Mouse (Mus musculus) testis, postnatal 14 days (tissue): ENCODE measurements around the gene Sde2.
A peak's percentile ranks its signal among the peaks of the same experiment; 100 is the strongest.
"Not testable (repeated sequence)": the region's sequence is repeated elsewhere in the genome, so short reads cannot be mapped to it uniquely, and the experiment has no call there.

Source experiments
- DNase-seq: peaks from one replicate; pipeline ENCODE4 v3.0.0; 2021; ENCODE audit warnings: low spot score

Gene Sde2

GRCm38 (mm10) chr1:180888556-180889042, 37.7 kb downstream of the Sde2 start:
- DNase-seq, result peak; percentile 63

DNA sequence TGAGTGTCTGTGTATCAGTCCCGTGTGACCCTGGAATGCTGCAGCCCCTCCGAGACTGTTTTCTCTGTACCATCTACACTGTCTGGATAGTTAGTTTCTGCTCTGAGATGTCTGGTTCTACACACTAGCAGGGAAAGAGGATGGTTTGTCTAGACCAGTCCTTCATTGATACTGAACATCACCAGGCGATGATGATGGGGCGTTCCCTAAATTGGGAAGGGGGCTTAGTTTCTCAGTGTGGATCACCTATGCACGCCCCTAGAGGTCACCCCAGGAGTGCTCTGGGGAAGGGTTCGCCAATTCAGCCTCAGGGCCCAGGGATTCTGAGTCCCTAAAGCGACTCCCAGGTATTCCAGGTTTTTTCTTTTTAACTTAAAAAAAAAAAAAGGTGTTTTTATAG, 38.2 kb downstream of the Sde2 start:
- no peak for DNase-seq

GRCm38 (mm10) chr1:180889841-180890240, 38.9 kb downstream of the Sde2 start:
- DNase-seq, result no peak

- DNase-seq, result no peak
Measured at GRCm38 (mm10) chr1:180892808-180893207, 41.9 kb downstream of the Sde2 start, which contains the start of gene Lefty2. Gene Lefty2 (plus strand): TSS chr1:180893108.

DNA sequence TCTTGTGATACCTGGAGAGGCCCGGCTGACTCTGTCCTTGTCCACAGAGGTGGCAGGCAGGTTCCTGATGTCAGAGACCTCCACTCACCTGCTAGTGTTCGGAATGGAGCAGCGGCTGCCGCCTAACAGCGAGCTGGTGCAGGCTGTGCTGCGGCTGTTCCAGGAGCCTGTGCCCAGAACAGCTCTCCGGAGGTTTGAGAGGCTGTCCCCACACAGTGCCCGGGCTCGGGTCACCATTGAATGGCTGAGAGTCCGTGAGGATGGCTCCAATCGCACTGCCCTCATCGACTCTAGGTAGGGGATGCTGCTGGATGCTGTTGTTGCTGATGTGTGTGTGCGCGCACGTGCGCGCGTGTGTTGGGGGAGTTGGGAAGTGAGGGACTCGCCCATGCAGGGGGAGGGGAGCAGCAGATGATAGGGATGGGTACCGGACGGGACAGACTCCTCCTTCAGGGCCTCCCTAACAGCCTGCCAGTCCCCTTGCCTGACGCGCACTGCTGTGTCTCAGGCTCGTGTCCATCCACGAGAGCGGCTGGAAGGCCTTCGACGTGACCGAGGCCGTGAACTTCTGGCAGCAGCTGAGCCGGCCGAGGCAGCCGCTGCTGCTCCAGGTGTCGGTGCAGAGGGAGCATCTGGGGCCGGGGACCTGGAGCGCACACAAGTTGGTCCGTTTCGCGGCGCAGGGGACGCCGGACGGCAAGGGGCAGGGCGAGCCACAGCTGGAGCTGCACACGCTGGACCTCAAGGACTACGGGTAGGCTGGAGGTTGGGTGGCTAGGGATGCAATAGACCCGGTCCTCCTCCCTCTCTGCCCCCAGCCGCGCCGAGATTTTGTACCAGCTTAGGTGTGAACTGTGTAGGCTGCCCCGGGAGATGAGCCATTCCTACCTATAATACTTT, 43.4 kb downstream of the Sde2 start:
- not testable (repeated sequence) for DNase-seq

GRCm38 (mm10) chr1:180901107-180901506, 50.2 kb downstream of the Sde2 start:
- no peak for DNase-seq

GRCm38 (mm10) chr1:180902915-180903314, 52.0 kb downstream of the Sde2 start:
- no peak for DNase-seq

GRCm38 (mm10) chr1:180903666-180904038, 52.7 kb downstream of the Sde2 start:
- no peak for DNase-seq

DNA sequence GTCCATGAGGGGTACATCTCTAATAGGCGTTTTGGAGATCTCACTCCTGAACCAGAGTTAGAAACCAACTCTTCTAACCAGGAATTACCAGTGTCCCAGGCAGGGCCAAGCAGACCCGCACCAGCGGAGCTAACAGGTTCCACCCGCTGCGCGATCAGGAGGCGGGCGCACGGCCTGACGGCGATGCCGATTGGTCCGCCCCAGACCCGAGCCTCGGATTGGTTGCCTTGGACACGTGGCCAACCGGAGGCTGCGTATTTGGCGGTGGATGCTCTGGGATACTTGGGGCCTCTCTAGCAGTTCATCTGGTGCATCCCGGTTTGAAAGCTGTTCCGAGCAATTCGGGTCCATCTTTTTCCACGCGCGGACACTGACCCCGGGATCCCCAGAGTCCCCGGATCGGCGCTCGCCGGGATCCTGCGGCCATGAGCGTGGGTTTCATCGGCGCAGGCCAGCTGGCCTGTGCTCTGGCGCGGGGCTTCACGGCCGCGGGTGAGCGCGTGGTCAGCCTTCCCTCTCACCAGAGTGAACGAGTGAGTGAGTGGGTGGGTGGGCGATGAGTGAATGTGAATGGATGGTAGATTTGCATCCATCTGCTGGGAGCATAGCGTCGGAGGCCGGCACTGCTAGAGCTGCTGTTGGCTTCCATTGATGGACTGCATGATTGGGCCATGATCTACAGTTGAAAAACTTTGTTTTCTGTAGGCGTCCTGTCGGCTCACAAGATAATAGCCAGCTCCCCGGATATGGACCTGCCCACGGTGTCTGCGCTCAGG, 53.3 kb downstream of the Sde2 start, which contains the start of gene Pycr2:
Gene Pycr2, plus strand, starts transcription at position 255 of the 776 bp plus-strand sequence.
- DNase-seq, result peak; percentile 92

GRCm38 (mm10) chr1:180904815-180905080, 53.8 kb downstream of the Sde2 start:
- DNase-seq, result no peak

GRCm38 (mm10) chr1:180905307-180905706, 54.4 kb downstream of the Sde2 start:
- DNase-seq, result no peak

DNA sequence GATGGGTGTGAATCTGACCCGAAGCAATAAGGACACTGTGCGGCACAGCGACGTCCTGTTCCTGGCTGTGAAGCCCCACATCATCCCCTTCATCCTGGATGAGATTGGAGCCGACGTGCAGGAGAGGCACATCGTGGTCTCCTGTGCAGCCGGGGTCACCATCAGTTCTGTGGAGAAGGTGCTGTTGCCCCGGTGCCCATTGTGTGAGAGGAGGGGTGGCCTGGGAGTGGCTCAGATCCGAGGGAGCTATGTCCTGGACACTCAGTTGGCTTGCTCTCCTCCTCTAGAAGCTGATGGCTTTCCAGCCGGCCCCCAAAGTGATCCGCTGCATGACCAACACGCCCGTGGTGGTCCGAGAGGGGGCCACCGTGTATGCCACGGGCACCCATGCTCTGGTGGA, 54.9 kb downstream of the Sde2 start:
- DNase-seq, result no peak

- DNase-seq, result no peak
Measured at GRCm38 (mm10) chr1:180906461-180907147, 55.7 kb downstream of the Sde2 start.

DNA sequence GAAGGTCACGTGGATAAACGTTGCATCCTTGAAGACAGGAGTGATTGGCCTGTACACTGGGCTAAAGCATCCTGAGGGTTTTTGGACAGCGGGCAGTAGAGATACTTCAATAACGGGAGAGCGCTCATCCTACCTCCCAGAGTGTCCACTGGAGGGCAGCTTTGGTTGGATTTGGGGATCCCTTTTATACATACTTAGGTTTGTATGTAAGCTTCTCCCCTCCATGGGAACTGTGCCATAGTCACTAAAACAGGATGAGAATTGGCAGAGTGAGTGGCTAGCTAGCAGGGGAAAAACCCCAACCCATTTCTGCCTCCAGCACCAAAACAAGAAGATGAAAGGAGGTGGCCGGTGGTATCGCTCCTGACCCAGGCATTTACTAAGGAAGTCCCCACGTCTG, 60.2 kb downstream of the Sde2 start:
- no peak for DNase-seq

DNA sequence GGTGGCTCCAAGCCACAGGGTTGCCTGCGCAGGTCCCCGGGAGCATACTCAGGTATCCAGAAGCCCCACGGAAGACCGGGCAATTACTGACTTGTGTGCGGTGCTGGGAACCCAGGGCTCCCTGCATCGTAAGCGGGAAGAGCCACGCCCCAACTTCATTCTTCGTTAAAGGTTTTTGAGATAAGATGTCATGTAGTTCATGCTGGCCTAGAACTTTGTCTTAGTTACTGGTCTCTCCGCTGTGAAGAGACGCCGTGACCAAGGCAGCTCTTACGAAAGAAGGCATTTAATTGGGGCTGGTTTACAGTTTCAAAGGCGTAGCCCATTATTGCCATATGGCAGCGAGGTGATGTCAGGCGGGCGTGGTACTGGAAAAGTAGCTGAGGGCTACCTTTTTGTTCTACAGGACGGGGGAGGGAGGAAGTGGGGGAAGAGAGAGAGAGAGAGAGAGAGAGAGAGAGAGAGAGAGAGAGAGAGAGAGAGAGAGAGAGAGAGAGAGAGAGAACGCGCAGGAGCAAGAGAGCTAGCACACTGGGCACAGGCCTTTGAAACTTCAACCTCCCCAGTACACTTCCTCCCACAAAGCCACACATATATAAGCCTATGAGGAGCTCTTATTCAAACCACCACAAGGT, 60.8 kb downstream of the Sde2 start:
- no peak for DNase-seq

- DNase-seq, result no peak
Measured at GRCm38 (mm10) chr1:180912792-180913191, 61.9 kb downstream of the Sde2 start.

GRCm38 (mm10) chr1:180913797-180914196, 62.9 kb downstream of the Sde2 start:
- DNase-seq, result no peak

GRCm38 (mm10) chr1:180916425-180916824, 65.5 kb downstream of the Sde2 start:
- no peak for DNase-seq

- no peak for DNase-seq
Measured at GRCm38 (mm10) chr1:180917053-180917452, 66.1 kb downstream of the Sde2 start.
